Comparison of ENCODE assay signal across 10 mouse cellular contexts in genomic region chr2:157340221-157340741, GRCm38 (mm10). TPM values are rescaled to one million over a fixed set of nuclear protein-coding genes. Genes with fewer than 3 reads are reported as not detected.
A peak's percentile ranks its signal among the peaks of the same experiment; 100 is the strongest.
DNase-seq lines count a peak whose midpoint lies in the region; ATAC-seq lines count a peak whose summit lies in the region.
"Had no signal": no experiment of that assay in that cellular context is flagged by ENCODE, and none has a peak within 500 bp of the region (broad histone marks: within the 10 kb centered on the region; RNA-seq: fewer than 3 reads in every experiment).

No protein-coding gene starts in this region.

- no peaks in the 10 kb centered on the region for H3K27me3 ChIP-seq in neural tube, embryonic 11.5 days (ENCODE audit: control insufficient read depth, insufficient read depth, low read length)
- H3K27me3 ChIP-seq in stomach, embryonic 16.5 days (ENCODE audit: control insufficient read depth, insufficient read depth, low read length) = no peaks in the 10 kb centered on the region

- H3K4me1 ChIP-seq in neural tube, embryonic 11.5 days (ENCODE audit: control insufficient read depth, insufficient read depth, low read length) = peaks cover 10% of the 10 kb centered on the region; the same call in 1 of the 2 replicates
- H3K4me1 ChIP-seq in stomach, embryonic 16.5 days (ENCODE audit: control insufficient read depth, insufficient read depth, low read length) = 0 out of 2 replicates have a peak, but pooled peaks cover 14% of the 10 kb centered on the region

- peak overlapping the region; percentile 77 for H3K27ac ChIP-seq in neural tube, embryonic 11.5 days (ENCODE audit: low read depth, low read length)
- peak overlapping the region; percentile 17; the same call in 1 of the 2 replicates for H3K27ac ChIP-seq in stomach, embryonic 16.5 days (ENCODE audit: low read length)
- H3K27ac ChIP-seq: heart, embryonic 13.5 days had no signal

- H3K4me3 ChIP-seq in neural tube, embryonic 11.5 days (ENCODE audit: low read depth, low read length) = no peak overlapping the region
- H3K4me3 ChIP-seq in stomach, embryonic 16.5 days (replicated peaks; ENCODE audit: low read length) = no peak overlapping the region
- H3K4me3 ChIP-seq: heart, embryonic 13.5 days; myocyte had no signal

- H3K4me2 ChIP-seq in neural tube, embryonic 11.5 days (ENCODE audit: low read depth) = no peak overlapping the region
- no peak overlapping the region for H3K4me2 ChIP-seq in stomach, embryonic 16.5 days (ENCODE audit: low read depth, low read length)
- H3K4me2 ChIP-seq: heart, embryonic 13.5 days had no signal

- H3K9me3 ChIP-seq in neural tube, embryonic 11.5 days (ENCODE audit: control insufficient read depth, low read length) = no peaks in the 10 kb centered on the region
- no peaks in the 10 kb centered on the region for H3K9me3 ChIP-seq in stomach, embryonic 16.5 days (replicated peaks; ENCODE audit: control insufficient read depth, low read length)
- H3K9me3 ChIP-seq: heart, embryonic 13.5 days had no signal

- no peaks in the 10 kb centered on the region for H3K36me3 ChIP-seq in neural tube, embryonic 11.5 days (ENCODE audit: control insufficient read depth, insufficient read depth, low read length)
- no peaks in the 10 kb centered on the region for H3K36me3 ChIP-seq in stomach, embryonic 16.5 days (ENCODE audit: control insufficient read depth, insufficient read depth, low read length)
- H3K36me3 ChIP-seq: heart, embryonic 13.5 days had no signal

- peak overlapping the region; percentile 38 for H3K9ac ChIP-seq in neural tube, embryonic 11.5 days (ENCODE audit: low read length)
- 0 out of 2 replicates have a peak overlapping the region, but pooled peaks have one; percentile 23 for H3K9ac ChIP-seq in stomach, embryonic 16.5 days (ENCODE audit: low read length)
- H3K9ac ChIP-seq: heart, embryonic 13.5 days had no signal

- 30% methylated on average over 7 of the region's 7 CpGs for WGBS in neural tube, embryonic 11.5 days
- WGBS in stomach, embryonic 16.5 days = 35% methylated on average over 7 of the region's 7 CpGs

- peak; percentile 53 for DNase-seq in neural tube, embryonic 11.5 days (ENCODE audit: low spot score)
- DNase-seq in neural tube, embryonic 10.5 days (ENCODE audit: extremely low spot score, low spot score) = no peak
- DNase-seq in frontal cortex, postnatal 36 days (ENCODE audit: low spot score in 2 of 2) = peak; percentile 54 to 62
- DNase-seq in kidney, postnatal 14 days = peak; percentile 19
- peak; percentile 20 for DNase-seq in lung, postnatal 14 days
- no peak for DNase-seq in adrenal gland, adult 2 months
- no peak for DNase-seq in ovary, postnatal 10 days (ENCODE audit: low spot score)

- peak; percentile 51; the same call in 1 of the 2 replicates for ATAC-seq in neural tube, embryonic 11.5 days (ENCODE audit: insufficient read depth, low FRiP score, low TSS enrichment)
- ATAC-seq in stomach, embryonic 16.5 days (ENCODE audit: insufficient read depth, low FRiP score) = peak; percentile 42; the same call in 1 of the 2 replicates

RNA-seq across cellular contexts. Expression of gene Ghrh, which starts 7.0 kb away (rescaled TPM):
- polyA plus RNA-seq in neural tube, embryonic 11.5 days (2014; fragmentation: Nextera tagmentation; extraction: Ambion mirVana) = not detected in 2 replicates
- polyA plus RNA-seq in stomach, embryonic 16.5 days (2015; fragmentation: Nextera tagmentation; extraction: Ambion mirVana) = 0.30 and 0.51 TPM in 2 replicates
- not detected for total RNA-seq in adrenal gland, adult 2 months (2021)
- polyA plus RNA-seq in adrenal gland, adult 2 months (2012; rRNA removed) = not detected in 2 replicates
- polyA plus RNA-seq: heart, embryonic 13.5 days; myocyte had no signal

RNA-seq across cellular contexts. Expression of gene Manbal, which starts 27.1 kb away (rescaled TPM):
- polyA plus RNA-seq in neural tube, embryonic 11.5 days (2014; fragmentation: Nextera tagmentation; extraction: Ambion mirVana) = 34.9 and 36.8 TPM in 2 replicates
- polyA plus RNA-seq in stomach, embryonic 16.5 days (2015; fragmentation: Nextera tagmentation; extraction: Ambion mirVana) = 76.3 and 78.0 TPM in 2 replicates
- 10 to 100 TPM; 31.0 to 37.6 TPM for total RNA-seq in adrenal gland, adult 2 months (2021)
- 85.8 and 87.4 TPM in 2 replicates for polyA plus RNA-seq in adrenal gland, adult 2 months (2012; rRNA removed)

Comparison
In these comparisons a context has a peak if more than half of its experiments do, and no peak if none do; other contexts are left out.
1. DNase-seq: peak in neural tube, embryonic 11.5 days (single experiment), frontal cortex, postnatal 36 days (2 of 2), kidney, postnatal 14 days (single experiment) and lung, postnatal 14 days (single experiment); none in neural tube, embryonic 10.5 days (single experiment), adrenal gland, adult 2 months (single experiment) and ovary, postnatal 10 days (single experiment).